Mouse (Mus musculus) liver, embryonic 16.5 days (tissue): Measurements from ENCODE around the gene Tbc1d1. TPM values are rescaled to one million over a fixed set of nuclear protein-coding genes. Genes with fewer than 3 reads are reported as not detected.

Experiments
- ATAC-seq: fragments of 200-750 bp; cut with Nextera tagmentation; 2 replicates; pipeline ENCODE4 v1.8.0; 2017; ENCODE audit warnings: low read depth, mild to moderate bottlenecking, moderate number of reproducible peaks, moderate library complexity
- H3K27ac ChIP-seq: fragments of 300-500 bp; sonication (generic); 2 replicates; pipeline ENCODE4 v1.5.1; 2014; ENCODE audit warnings: mild to moderate bottlenecking, low read length
- H3K27me3 ChIP-seq: fragments of 300-500 bp; sonication (generic); 2 replicates; pipeline ENCODE4 v1.6.1; 2014; ENCODE audit warnings: low read depth, low read length, mixed read lengths; ENCODE audit not compliant: control insufficient read depth, insufficient read depth
- H3K36me3 ChIP-seq: fragments of 300-500 bp; sonication (generic); 2 replicates; pipeline ENCODE4 v1.6.1; 2014; ENCODE audit warnings: mild to moderate bottlenecking; ENCODE audit not compliant: control insufficient read depth, insufficient read depth
- H3K4me1 ChIP-seq: fragments of 300-500 bp; sonication (generic); 2 replicates; pipeline ENCODE4 v1.6.1; 2014; ENCODE audit warnings: low read depth, low read length, mixed read lengths; ENCODE audit not compliant: control insufficient read depth
- H3K4me2 ChIP-seq: fragments of 300-500 bp; sonication (generic); 2 replicates; pipeline ENCODE4 v1.6.1; 2014; ENCODE audit warnings: low read depth, low read length, mixed read lengths
- H3K4me3 ChIP-seq: fragments of 300-500 bp; sonication (generic); 2 replicates; pipeline ENCODE4 v1.5.1; 2014; ENCODE audit warnings: low read depth, mild to moderate bottlenecking, low read length
- H3K9ac ChIP-seq: fragments of 300-500 bp; sonication (generic); 2 replicates; pipeline ENCODE4 v1.6.1; 2014; ENCODE audit warnings: low read depth, low read length
- H3K9me3 ChIP-seq: fragments of 300-500 bp; sonication (generic); replicated peaks from 2 replicates; pipeline ENCODE4 v1.6.1; 2016; ENCODE audit warnings: low read length; ENCODE audit not compliant: control insufficient read depth
- WGBS: fragments of 180-500 bp; shearing (Covaris S2); extraction: QIAGEN DNeasy Blood & Tissue Kit; methylation state at CpG from one replicate; pipeline ENCODE4 v1.1.7; 2014; ENCODE audit not compliant: insufficient replicate concordance; 5-methylcytosine and 5-hydroxymethylcytosine counted together
- polyA plus RNA-seq: library from polyadenylated mRNA; unstranded; fragments of >200 nt; fragmentation: Nextera tagmentation; extraction: Ambion mirVana; gene quantifications from 2 replicates; pipeline ENCODE4 v1.2.1, GENCODE M21; 2015

Gene Tbc1d1
- polyA plus RNA-seq, 1 experiment from 2014 or later: 6.3 TPM

DNA sequence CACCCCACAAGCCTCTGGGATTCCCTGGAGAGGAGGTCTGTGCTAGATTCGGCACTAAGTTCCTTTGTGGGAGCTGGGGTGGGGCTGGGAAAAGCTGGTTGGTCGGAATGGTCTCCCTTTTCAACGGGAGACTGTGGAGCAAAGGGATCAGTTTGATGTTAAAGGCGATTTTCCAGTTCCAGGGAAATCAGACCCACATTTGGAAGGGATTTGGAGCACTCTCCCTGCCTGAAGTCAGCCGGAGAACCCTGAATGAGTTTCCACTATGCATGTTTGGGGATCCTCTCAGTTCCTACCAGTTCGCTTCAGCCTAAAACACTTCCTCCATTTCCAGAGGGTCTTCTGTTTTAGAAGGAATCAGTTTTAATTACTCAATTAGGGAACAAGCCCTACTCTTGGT is 228.4 kb downstream of the Tbc1d1 start:
- Histone ChIP-seq H3K4me1 (peaks cover 25% of the 10 kb centered on the region), H3K27me3 (no peaks in the 10 kb centered on the region), H3K4me2 (no peak overlapping the region), H3K4me3 (no peak overlapping the region), H3K27ac (no peak overlapping the region), H3K36me3 (no peaks in the 10 kb centered on the region), H3K9me3 (no peaks in the 10 kb centered on the region), H3K9ac (no peak overlapping the region)
- no peak for ATAC-seq
- whole genome bisulfite sequencing: 64% methylated on average over 6 of the region's 6 CpGs

GRCm38 (mm10) chr5:64386996-64387395 is 230.9 kb downstream of the Tbc1d1 start:
- H3K36me3 ChIP-seq: no peaks in the 10 kb centered on the region
- no peak overlapping the region for H3K4me2 ChIP-seq
- no peak overlapping the region for H3K4me3 ChIP-seq
- peaks cover 13% of the 10 kb centered on the region for H3K4me1 ChIP-seq
- 42% methylated on average over 3 of the region's 3 CpGs for WGBS
- no peak for ATAC-seq
- H3K9me3 ChIP-seq: no peaks in the 10 kb centered on the region
- H3K9ac ChIP-seq: no peak overlapping the region
- no peak overlapping the region for H3K27ac ChIP-seq
- no peaks in the 10 kb centered on the region for H3K27me3 ChIP-seq

- Histone ChIP-seq H3K4me3 (no peak overlapping the region), H3K4me2 (no peak overlapping the region), H3K4me1 (peaks cover 3% of the 10 kb centered on the region), H3K36me3 (no peaks in the 10 kb centered on the region), H3K9ac (no peak overlapping the region), H3K27ac (no peak overlapping the region), H3K27me3 (no peaks in the 10 kb centered on the region), H3K9me3 (no peaks in the 10 kb centered on the region)
- WGBS: 53% methylated on average over 6 of the region's 6 CpGs
- ATAC-seq: peak; percentile 47; the same call in 1 of the 2 replicates
These were observed 233.3 kb downstream of the Tbc1d1 start for GRCm38 (mm10) chr5:64389202-64389929.

GRCm38 (mm10) chr5:64391346-64391745 is 235.2 kb downstream of the Tbc1d1 start:
- Histone ChIP-seq H3K36me3 (no peaks in the 10 kb centered on the region), H3K9ac (no peak overlapping the region), H3K4me1 (peaks cover 3% of the 10 kb centered on the region), H3K27ac (no peak overlapping the region), H3K4me2 (no peak overlapping the region), H3K9me3 (no peaks in the 10 kb centered on the region), H3K27me3 (no peaks in the 10 kb centered on the region), H3K4me3 (no peak overlapping the region)
- WGBS: 21% methylated on average over 4 of the region's 4 CpGs
- no peak for ATAC-seq

DNA sequence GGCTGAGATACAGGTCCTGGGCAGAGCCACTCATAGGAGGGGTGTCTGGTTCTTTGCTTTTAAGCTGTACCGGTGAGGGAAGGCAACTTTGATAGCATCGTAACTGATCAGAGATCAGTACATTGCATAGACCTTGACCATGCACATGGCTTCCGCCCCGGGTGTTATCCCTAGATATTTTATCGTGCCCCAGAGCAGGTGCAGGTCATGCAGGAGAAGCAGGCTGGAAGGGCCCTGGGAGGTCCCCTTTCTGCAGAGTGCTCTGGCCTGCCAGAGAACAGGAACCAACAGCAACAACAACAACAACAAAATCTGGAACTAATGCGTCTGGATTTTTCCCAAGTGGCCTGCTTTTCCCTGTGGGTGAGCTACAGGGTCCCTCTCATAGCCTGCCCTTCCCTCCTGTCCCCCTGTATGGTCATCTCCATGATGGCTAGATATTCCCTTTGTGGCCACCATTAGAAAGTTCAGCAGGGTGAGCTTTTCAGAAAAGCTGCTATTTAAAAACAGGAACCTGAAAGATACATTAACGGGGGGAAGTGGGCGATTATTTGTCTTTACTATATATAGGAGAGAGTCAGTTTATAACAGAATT is 236.4 kb downstream of the Tbc1d1 start:
- no peaks in the 10 kb centered on the region for H3K9me3 ChIP-seq

DNA sequence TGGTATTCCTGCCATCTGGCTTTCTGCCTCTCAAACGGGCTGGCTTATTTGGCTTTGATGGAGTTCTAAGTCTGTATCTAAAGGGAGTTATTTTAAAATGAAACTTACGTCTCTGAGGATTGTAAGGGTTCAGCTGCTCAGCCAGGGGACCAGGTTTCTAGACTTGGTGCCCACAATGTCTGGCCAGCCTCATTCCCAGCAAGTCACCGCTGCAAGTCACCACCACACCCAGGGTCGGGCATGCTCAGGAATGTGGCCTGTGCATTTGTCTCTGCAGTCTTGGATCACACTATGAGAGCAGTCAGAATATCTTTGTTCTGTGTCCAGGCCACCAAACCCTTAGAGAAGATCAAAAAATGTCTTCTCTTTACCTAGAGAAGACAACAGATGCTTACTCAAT is 237.4 kb downstream of the Tbc1d1 start:
- Histone ChIP-seq H3K9ac (no peak overlapping the region), H3K4me2 (no peak overlapping the region), H3K27me3 (no peaks in the 10 kb centered on the region), H3K4me1 (peaks cover 3% of the 10 kb centered on the region), H3K4me3 (no peak overlapping the region), H3K36me3 (no peaks in the 10 kb centered on the region), H3K9me3 (no peaks in the 10 kb centered on the region), H3K27ac (no peak overlapping the region)
- WGBS: 61% methylated on average over 4 of the region's 4 CpGs
- ATAC-seq: no peak

More for the DNA sequence above, 236.4 kb downstream of the Tbc1d1 start:
- 48% methylated on average over 8 of the region's 8 CpGs for WGBS
- no peak overlapping the region for H3K27ac ChIP-seq
- H3K9ac ChIP-seq: no peak overlapping the region
- no peak for ATAC-seq
- H3K36me3 ChIP-seq: no peaks in the 10 kb centered on the region
- H3K4me1 ChIP-seq: peaks cover 3% of the 10 kb centered on the region
- no peaks in the 10 kb centered on the region for H3K27me3 ChIP-seq
- H3K4me2 ChIP-seq: no peak overlapping the region
- H3K4me3 ChIP-seq: no peak overlapping the region

DNA sequence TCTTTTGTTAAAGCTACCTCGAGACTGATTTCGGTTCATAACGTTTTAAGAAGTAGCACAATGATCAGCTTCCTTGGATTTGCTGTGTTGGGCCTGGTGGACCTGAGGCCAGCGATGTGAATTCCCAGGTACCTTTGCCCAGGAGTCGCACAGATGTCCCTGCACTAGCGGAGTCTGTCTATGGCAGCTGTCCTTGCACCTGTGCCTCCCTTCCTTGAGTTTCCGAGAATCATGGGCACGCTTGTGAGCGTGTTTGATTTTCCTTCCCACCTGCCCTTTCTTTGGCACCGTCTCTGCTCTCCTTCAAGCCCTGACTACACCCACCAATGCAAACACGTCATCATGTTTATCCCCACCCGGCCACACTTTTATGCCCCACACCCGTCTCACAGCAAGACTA is 242.1 kb downstream of the Tbc1d1 start:
- no peak overlapping the region for H3K27ac ChIP-seq
- H3K4me1 ChIP-seq: no peaks in the 10 kb centered on the region; the same call in 1 of the 2 replicates
- H3K4me3 ChIP-seq: no peak overlapping the region
- H3K4me2 ChIP-seq: no peak overlapping the region
- H3K9me3 ChIP-seq: no peaks in the 10 kb centered on the region
- WGBS: 77% methylated on average over 13 of the region's 13 CpGs
- ATAC-seq: no peak
- H3K9ac ChIP-seq: no peak overlapping the region
- H3K36me3 ChIP-seq: no peaks in the 10 kb centered on the region
- no peaks in the 10 kb centered on the region for H3K27me3 ChIP-seq

DNA sequence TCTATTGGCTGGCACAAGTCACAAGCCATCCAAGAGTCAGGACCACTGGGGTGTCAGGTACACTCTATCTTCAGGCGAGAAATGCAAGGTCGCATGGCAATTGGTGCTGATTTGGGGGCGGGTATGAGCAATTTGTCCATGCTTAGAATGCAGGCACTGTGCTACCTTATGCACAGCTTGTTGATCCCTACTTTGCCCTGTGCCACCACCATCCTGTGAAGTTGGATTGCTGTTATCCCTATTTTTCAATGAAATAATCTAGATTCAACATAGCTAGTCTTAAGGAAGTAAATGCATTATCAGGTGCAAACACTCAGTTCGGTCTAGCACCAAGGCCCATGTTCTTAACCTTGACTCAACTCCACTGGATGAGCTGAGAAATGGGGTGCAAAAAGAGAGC is 244.6 kb downstream of the Tbc1d1 start:
- no peak overlapping the region for H3K9ac ChIP-seq
- no peaks in the 10 kb centered on the region for H3K9me3 ChIP-seq
- no peaks in the 10 kb centered on the region for H3K27me3 ChIP-seq
- H3K36me3 ChIP-seq: no peaks in the 10 kb centered on the region
- no peak overlapping the region for H3K4me2 ChIP-seq
- ATAC-seq: no peak
- H3K4me3 ChIP-seq: no peak overlapping the region
- no peaks in the 10 kb centered on the region; the same call in 1 of the 2 replicates for H3K4me1 ChIP-seq
- WGBS: 78% methylated on average over 4 of the region's 4 CpGs
- H3K27ac ChIP-seq: no peak overlapping the region
